Mouse (Mus musculus) monocyte, adult 59 days (primary cell): ENCODE results near the gene Olfr1355. TPM values are rescaled to one million over a fixed set of nuclear protein-coding genes. Genes with fewer than 3 reads are reported as not detected.

ENCODE experiments used
- total RNA-seq, 2 experiments: library from RNA; stranded (reverse); gene quantifications; one replicate each; pipeline ENCODE4 v1.2.4; 2023

Gene Olfr1355
- total RNA-seq, result not detected

DNA sequence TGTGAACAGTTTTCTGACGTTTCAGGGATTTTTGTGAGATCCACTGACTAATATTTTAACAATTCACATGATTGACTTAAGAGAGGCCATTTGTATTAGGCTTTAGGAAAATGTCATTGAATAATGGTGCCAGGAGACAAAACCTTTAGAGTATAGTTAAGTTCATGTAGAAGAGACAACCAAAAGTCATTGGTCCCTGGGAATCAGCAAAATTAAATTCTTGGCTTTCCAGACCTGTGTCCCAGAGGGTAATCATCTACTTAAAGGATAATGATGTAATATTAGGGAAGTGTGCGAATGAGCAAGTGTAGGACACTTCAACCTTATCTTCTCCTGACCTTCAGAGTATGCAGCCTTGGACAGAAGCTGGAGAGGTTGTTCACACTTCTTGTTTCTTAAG is at the start of gene Olfr1355:
TSS of gene Olfr1355 (plus strand) at position 301 of the 400 bp plus-strand sequence.

DNA sequence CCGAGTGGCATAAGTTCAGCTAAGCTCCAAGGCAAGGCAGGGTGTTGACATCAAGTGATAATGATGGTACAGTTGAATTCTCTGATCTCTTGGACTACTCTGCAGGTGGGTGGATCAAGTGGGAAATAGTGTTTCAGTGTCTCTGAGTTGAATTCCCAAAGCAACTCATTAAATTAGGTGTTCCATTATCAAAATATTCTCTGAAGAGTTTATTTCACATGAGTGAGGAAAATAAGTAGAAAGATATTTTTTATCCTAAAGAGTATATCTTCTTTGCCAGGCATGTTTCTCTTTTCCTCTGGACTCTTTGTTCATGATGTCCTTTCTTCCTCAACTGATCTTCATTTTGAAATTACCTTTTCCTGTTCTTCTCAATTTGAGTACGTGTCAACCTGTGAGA is 23.3 kb upstream of the Olfr1355 start, which contains the start of gene Olfr1356:
TSS of gene Olfr1356 (minus strand) at position 101 of the 400 bp plus-strand sequence.

DNA sequence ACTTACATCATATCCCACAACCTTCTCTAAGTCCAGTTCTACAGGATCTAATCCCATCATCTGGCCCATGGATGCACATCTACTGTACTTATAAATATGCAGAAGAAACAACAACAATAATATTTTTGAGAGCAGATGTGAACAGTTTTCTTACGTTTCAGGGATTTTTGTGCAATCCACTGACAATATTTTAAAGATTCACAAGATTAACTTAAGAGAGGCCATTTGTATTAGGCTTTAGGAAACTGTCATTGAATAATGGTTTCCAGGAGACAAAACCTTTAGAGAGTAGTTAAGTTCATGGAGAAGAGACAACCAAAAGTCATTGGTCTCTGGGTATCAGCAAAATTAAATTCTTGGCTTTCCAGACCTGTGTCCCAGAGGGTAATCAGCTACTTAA is 37.5 kb downstream of the Olfr1355 start, which contains the start of gene Olfr1354:
TSS of gene Olfr1354 (plus strand) at position 301 of the 400 bp plus-strand sequence.

Other genes starting within 250 kb of the Olfr1355 start
- not detected for gene Casp14, start 157.2 kb upstream of the Olfr1355 start, total RNA-seq
- not detected for gene Ccdc105, start 122.5 kb upstream of the Olfr1355 start, total RNA-seq
- not detected for gene Slc1a6, start 95.0 kb upstream of the Olfr1355 start, total RNA-seq
- not detected for gene Olfr1356, start 23.4 kb upstream of the Olfr1355 start, total RNA-seq
- not detected for gene Olfr1354, start 37.6 kb downstream of the Olfr1355 start, total RNA-seq
- not detected for gene Olfr8, start 75.1 kb downstream of the Olfr1355 start, total RNA-seq
- not detected for gene Olfr1353, start 87.8 kb downstream of the Olfr1355 start, total RNA-seq
- gene Olfr1352, start 105.5 kb downstream of the Olfr1355 start, total RNA-seq, result not detected
- gene Olfr1351, start 136.9 kb downstream of the Olfr1355 start, total RNA-seq, result not detected
- not detected for gene Olfr57, start 153.2 kb downstream of the Olfr1355 start, total RNA-seq
- 1 to 10 TPM; 7.0 to 8.7 TPM for gene 2610008E11Rik, start 222.1 kb downstream of the Olfr1355 start, total RNA-seq